Mouse (Mus musculus) MEL (cell line): ENCODE measurements around the gene Ecpas. TPM values are rescaled to one million over a fixed set of nuclear protein-coding genes. Genes with fewer than 3 reads are reported as not detected.

Experiments used
- DNase-seq: peaks from one replicate; pipeline ENCODE4 v3.0.0; 2011; ENCODE audit warnings: low read depth, low spot score
- H3K27ac ChIP-seq: 2 replicates; pipeline ENCODE4 v1.5.1; 2012; ENCODE audit warnings: low read depth, mild to moderate bottlenecking, control low read depth, low read length, moderate library complexity; ENCODE audit not compliant: control insufficient read depth
- H3K27me3 ChIP-seq, 2 experiments: fragments of 150-350 bp in 1 of 2; sonication (generic) in 1 of 2; 2 replicates each; pipeline ENCODE4 v1.6.1; 2012; ENCODE audit warnings: low read length in 2 of 2, mild to moderate bottlenecking in 2 of 2, improper control_type of control experiment in 1 of 2, moderate library complexity in 1 of 2; ENCODE audit not compliant: insufficient read depth in 2 of 2, control insufficient read depth in 1 of 2
- H3K36me3 ChIP-seq, 2 experiments: 2 replicates each; pipeline ENCODE4 v1.6.1; 2012 to 2014; ENCODE audit warnings: low read length in 2 of 2, improper control_type of control experiment in 1 of 2, inconsistent platforms in 1 of 2, mild to moderate bottlenecking in 1 of 2; ENCODE audit not compliant: insufficient read depth in 2 of 2, control insufficient read depth in 1 of 2
- H3K4me1 ChIP-seq, 2 experiments: fragments of 150-350 bp in 1 of 2; sonication (generic) in 1 of 2; 2 replicates each; pipeline ENCODE4 v1.6.1; 2012; ENCODE audit warnings: low read length in 2 of 2, improper control_type of control experiment in 1 of 2, mild to moderate bottlenecking in 1 of 2; ENCODE audit not compliant: insufficient read depth in 2 of 2, control insufficient read depth in 1 of 2
- H3K4me3 ChIP-seq, 2 experiments: fragments of 150-350 bp in 1 of 2; sonication (generic) in 1 of 2; 2 replicates each; pipeline ENCODE4 v1.5.1; 2012; ENCODE audit warnings: low read depth in 2 of 2, low read length in 2 of 2, mild to moderate bottlenecking in 2 of 2, moderate library complexity in 2 of 2, control low read depth in 1 of 2, improper control_type of control experiment in 1 of 2; ENCODE audit not compliant: control insufficient read depth in 1 of 2, insufficient read depth in 1 of 2
- H3K79me2 ChIP-seq: 2 replicates; pipeline ENCODE4 v1.6.1; 2012; ENCODE audit warnings: mild to moderate bottlenecking, low read length, moderate library complexity; ENCODE audit not compliant: control insufficient read depth, poor library complexity, insufficient read depth
- H3K9ac ChIP-seq: 2 replicates; pipeline ENCODE4 v1.6.1; 2012; ENCODE audit warnings: low read depth, mild to moderate bottlenecking, control low read depth, low read length, moderate library complexity; ENCODE audit not compliant: control insufficient read depth, poor library complexity, severe bottlenecking
- H3K9me3 ChIP-seq: fragments of 150-350 bp; sonication (generic); replicated peaks from 2 replicates; pipeline ENCODE4 v1.6.1; 2012; ENCODE audit warnings: mild to moderate bottlenecking, low read length, improper control_type of control experiment, moderate library complexity; ENCODE audit not compliant: insufficient read depth
- BHLHE40 ChIP-seq: IDR thresholded peaks from 2 replicates; pipeline ENCODE4 v1.6.1; 2012; ENCODE audit warnings: low read depth, mild to moderate bottlenecking, inconsistent platforms, low read length, improper control_type of control experiment, borderline replicate concordance
- CHD1 ChIP-seq: IDR thresholded peaks from 2 replicates; pipeline ENCODE4 v1.6.1; 2012; ENCODE audit warnings: low read depth, mild to moderate bottlenecking, inconsistent platforms, low read length, improper control_type of control experiment
- CHD2 ChIP-seq: IDR thresholded peaks from 2 replicates; pipeline ENCODE4 v1.6.1; 2011; ENCODE audit warnings: low read length, improper control_type of control experiment
- CTCF ChIP-seq, 3 experiments: IDR thresholded peaks in 2 of 3; conservative IDR thresholded peaks in 1 of 3; 2 replicates each; pipeline ENCODE4 v1.5.1; 2011 to 2012; ENCODE audit warnings: low read length in 3 of 3, low read depth in 2 of 3, mild to moderate bottlenecking in 2 of 3, improper control_type of control experiment in 1 of 3, inconsistent platforms in 1 of 3, mixed read lengths in 1 of 3, moderate library complexity in 1 of 3; ENCODE audit not compliant: control insufficient read depth in 1 of 3, insufficient read depth in 1 of 3, poor library complexity in 1 of 3, severe bottlenecking in 1 of 3
- EP300 ChIP-seq, 2 experiments: IDR thresholded peaks; 2 replicates each; pipeline ENCODE4 v1.6.1; 2011; ENCODE audit warnings: improper control_type of control experiment in 2 of 2, low read length in 2 of 2, low read depth in 1 of 2, mild to moderate bottlenecking in 1 of 2
- ETS1 ChIP-seq: IDR thresholded peaks from 2 replicates; pipeline ENCODE4 v1.6.1; 2012; ENCODE audit warnings: low read depth, mild to moderate bottlenecking, inconsistent platforms, low read length, improper control_type of control experiment, moderate library complexity
- GATA1 ChIP-seq: IDR thresholded peaks from 2 replicates; pipeline ENCODE4 v1.6.1; 2011; ENCODE audit warnings: low read depth, low read length, improper control_type of control experiment
- JUND ChIP-seq: IDR thresholded peaks from 2 replicates; pipeline ENCODE4 v1.6.1; 2011; ENCODE audit warnings: low read depth, mild to moderate bottlenecking, improper control_type of control experiment, low read length
- MAFK ChIP-seq: IDR thresholded peaks from 2 replicates; pipeline ENCODE4 v1.6.1; 2011; ENCODE audit warnings: low read depth, mild to moderate bottlenecking, low read length, improper control_type of control experiment, borderline replicate concordance
- MAX ChIP-seq: IDR thresholded peaks from 2 replicates; pipeline ENCODE4 v1.6.1; 2011; ENCODE audit warnings: low read length, improper control_type of control experiment
- MEF2A ChIP-seq: IDR thresholded peaks from 2 replicates; pipeline ENCODE4 v1.6.1; 2014; ENCODE audit warnings: low read depth, mild to moderate bottlenecking, inconsistent platforms, low read length, improper control_type of control experiment; ENCODE audit not compliant: poor library complexity, insufficient replicate concordance, severe bottlenecking; ENCODE audit errors: extremely low read depth
- NRF1 ChIP-seq: IDR thresholded peaks from 2 replicates; pipeline ENCODE4 v1.6.1; 2014; ENCODE audit warnings: low read depth, mild to moderate bottlenecking, inconsistent platforms, low read length, improper control_type of control experiment, moderate library complexity; ENCODE audit not compliant: poor library complexity, insufficient read depth, severe bottlenecking
- RCOR1 ChIP-seq: IDR thresholded peaks from 2 replicates; pipeline ENCODE4 v1.6.1; 2012; ENCODE audit warnings: low read depth, mild to moderate bottlenecking, inconsistent platforms, low read length, improper control_type of control experiment
- TAL1 ChIP-seq: IDR thresholded peaks from 2 replicates; pipeline ENCODE4 v1.6.1; 2012; ENCODE audit warnings: mild to moderate bottlenecking, inconsistent platforms, low read length, moderate library complexity, mixed read lengths
- TCF12 ChIP-seq: IDR thresholded peaks from 2 replicates; pipeline ENCODE4 v1.6.1; 2014; ENCODE audit warnings: low read depth, mild to moderate bottlenecking, inconsistent platforms, low read length, improper control_type of control experiment, moderate library complexity
- USF1 ChIP-seq: IDR thresholded peaks from 2 replicates; pipeline ENCODE4 v1.6.1; 2014; ENCODE audit warnings: low read depth, mild to moderate bottlenecking, inconsistent platforms, low read length, improper control_type of control experiment, moderate library complexity
- USF2 ChIP-seq, 2 experiments: IDR thresholded peaks; 2 replicates each; pipeline ENCODE4 v1.6.1; 2011 to 2012; ENCODE audit warnings: improper control_type of control experiment in 2 of 2, low read length in 2 of 2, borderline replicate concordance in 1 of 2, inconsistent platforms in 1 of 2, low read depth in 1 of 2, mild to moderate bottlenecking in 1 of 2; ENCODE audit not compliant: insufficient read depth in 1 of 2
- ZC3H11A ChIP-seq: IDR thresholded peaks from 2 replicates; pipeline ENCODE4 v1.6.1; 2012; ENCODE audit warnings: low read depth, mild to moderate bottlenecking, inconsistent platforms, low read length, improper control_type of control experiment
- ZMIZ1 ChIP-seq: IDR thresholded peaks from 2 replicates; pipeline ENCODE4 v1.6.1; 2012; ENCODE audit warnings: low read depth, mild to moderate bottlenecking, inconsistent platforms, low read length, improper control_type of control experiment, moderate library complexity
- polyA plus RNA-seq, 2 experiments: library from polyadenylated mRNA; stranded (reverse) in 1 of 2; unstranded in 1 of 2; fragments of >175 nt in 1 of 2; fragments of >200 nt in 1 of 2; gene quantifications; 2 replicates each; pipeline versions ENCODE4 v1.2.1 to v1.2.4; 2012; ENCODE audit warnings: low replicate concordance in 2 of 2, low read depth in 1 of 2; ENCODE audit not compliant: insufficient read length in 2 of 2, insufficient read depth in 1 of 2, missing spikeins in 1 of 2
- total RNA-seq: library from RNA; depleted of rRNA; stranded (reverse); fragments of 300-350 nt; gene quantifications from 2 replicates; pipeline ENCODE4 v1.2.3, GENCODE M21; 2012

The Ecpas gene
- total and polyA plus RNA-seq, 3 experiments = 37.8 to 161 (median 57.6) TPM

GRCm38 (mm10) chr4:58943420-58944205 lies 31.1 kb upstream of the Ecpas start, which contains the start of gene Zkscan16:
Gene Zkscan16, plus strand, starts transcription at chr4:58943628.
- Histone ChIP-seq H3K27ac (no peak within 1 kb of the TSS), H3K9ac (no peak within 1 kb of the TSS), H3K4me3 (no peak within 1 kb of the TSS), H3K36me3 (no peaks in the 10 kb centered on the region), H3K9me3 (no peaks in the 10 kb centered on the region), H3K4me1 (no peaks in the 10 kb centered on the region), H3K27me3 (peaks cover 0 to 1% of the 10 kb centered on the region in 2 experiments; a peak in 1 of 4 replicates), H3K79me2 (no peaks in the 10 kb centered on the region)
- no peak for TF ChIP-seq NRF1
- TF ChIP-seq JUND = no peak
- TF ChIP-seq MEF2A = no peak
- DNase-seq = no peak

DNA sequence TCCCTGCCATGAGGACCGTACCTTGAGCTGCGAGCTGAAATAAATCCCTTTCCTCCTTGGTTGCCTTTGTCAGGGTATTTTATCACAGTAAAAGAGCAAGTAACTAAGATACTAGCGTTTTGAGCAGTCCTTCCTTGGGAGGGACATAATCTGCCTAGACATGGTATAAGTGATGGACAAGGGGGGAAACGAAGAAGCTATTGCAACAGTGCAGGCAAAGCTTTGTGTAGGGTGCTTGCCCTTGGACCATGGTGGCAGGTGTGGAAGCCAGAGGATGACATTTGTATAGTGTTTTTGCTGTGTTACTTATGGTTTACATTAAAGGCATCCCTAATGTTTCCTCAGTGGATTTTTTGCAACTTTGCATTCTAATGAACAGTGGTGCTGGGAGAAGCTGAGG lies 30.4 kb upstream of the Ecpas start:
- Histone ChIP-seq H3K4me1 (no peaks in the 10 kb centered on the region), H3K36me3 (no peaks in the 10 kb centered on the region), H3K9me3 (no peaks in the 10 kb centered on the region), H3K27ac (no peak overlapping the region), H3K9ac (no peak overlapping the region), H3K27me3 (peaks cover 0 to 1% of the 10 kb centered on the region in 2 experiments; a peak in 1 of 4 replicates), H3K4me3 (no peak overlapping the region), H3K79me2 (no peaks in the 10 kb centered on the region)
- no peak for TF ChIP-seq MAX
- DNase-seq = no peak

DNA sequence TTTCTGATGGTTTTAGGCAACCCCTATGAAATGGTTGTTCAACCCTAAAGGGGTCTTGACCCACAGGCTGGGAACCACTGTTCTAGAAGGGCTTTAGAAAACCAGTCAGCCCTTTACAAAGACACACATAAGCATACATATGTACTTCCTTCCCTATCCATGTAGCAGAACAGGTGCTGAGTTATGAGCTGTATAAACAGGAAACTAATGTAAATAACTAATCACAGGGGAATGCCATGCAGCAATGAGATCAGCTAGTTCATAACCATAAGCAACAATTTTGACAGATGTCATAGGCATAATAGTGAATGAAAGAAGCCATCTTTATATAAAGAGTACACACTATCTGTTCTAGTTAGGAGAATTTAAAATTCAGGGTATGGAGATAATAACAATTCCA lies 29.1 kb upstream of the Ecpas start:
- peaks cover 0 to 1% of the 10 kb centered on the region in 2 experiments; a peak in 1 of 4 replicates for H3K27me3 ChIP-seq
- no peaks in the 10 kb centered on the region for H3K36me3 ChIP-seq
- no peaks in the 10 kb centered on the region for H3K79me2 ChIP-seq
- H3K4me1 ChIP-seq = no peaks in the 10 kb centered on the region
- no peak overlapping the region for H3K9ac ChIP-seq
- no peaks in the 10 kb centered on the region for H3K9me3 ChIP-seq
- H3K4me3 ChIP-seq = no peak overlapping the region
- TF ChIP-seq ZMIZ1 (no peak), USF1 (no peak), TAL1 (no peak), EP300 (IDR thresholded peaks at IDR 0.05; ENCODE audit: low read depth in 1 of 2, low read length in 2 of 2) (no peak), USF2 (IDR thresholded peaks at IDR 0.05; ENCODE audit: borderline replicate concordance in 1 of 2, insufficient read depth in 1 of 2, low read depth in 1 of 2, low read length in 2 of 2) (no peak), ZC3H11A (no peak), CHD2 (no peak), CHD1 (no peak), TCF12 (no peak), GATA1 (no peak), RCOR1 (no peak), MEF2A (no peak), MAFK (no peak), CTCF (IDR thresholded peaks at IDR 0.05 in 2 of 3, conservative IDR thresholded peaks at IDR 0.05 in 1 of 3; ENCODE audit: control insufficient read depth in 1 of 3, insufficient read depth in 1 of 3, low read depth in 2 of 3, low read length in 3 of 3, poor library complexity in 1 of 3, severe bottlenecking in 1 of 3) (no peak), NRF1 (no peak), BHLHE40 (no peak), ETS1 (no peak)
- H3K27ac ChIP-seq = no peak overlapping the region
- no peak for DNase-seq
